Mouse (Mus musculus): ENCODE results near the gene Gm27021. TPM values are rescaled to one million over a fixed set of nuclear protein-coding genes. Genes with fewer than 3 reads are reported as not detected.

The Gm27021 gene
- polyA plus RNA-seq, 1 experiment from 2014 or later, result 0.15 TPM

DNA sequence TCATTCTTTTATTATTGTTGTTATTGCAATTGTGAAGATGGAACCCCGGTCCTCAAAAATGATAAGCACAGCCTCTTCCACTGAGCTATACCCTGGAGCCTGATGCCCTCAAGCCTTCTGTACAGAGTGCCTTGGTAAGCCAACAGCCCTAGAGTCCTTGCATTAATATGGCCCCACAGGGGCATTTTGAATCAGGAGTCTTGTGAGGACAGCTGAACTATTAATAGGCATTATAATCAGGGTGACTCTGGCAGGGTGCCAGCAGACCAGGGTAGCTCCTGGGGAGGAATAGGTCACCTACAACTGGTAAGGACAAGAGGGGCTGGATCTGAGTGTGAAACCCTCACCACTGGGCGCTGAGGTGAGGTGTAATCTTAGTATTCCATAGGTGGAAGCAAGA lies 78.0 kb downstream of the Gm27021 start:
- H3K4me1 ChIP-seq (ENCODE audit: control insufficient read depth, low read depth, low read length), result peaks cover 21% of the 10 kb centered on the region
- H3K9ac ChIP-seq (ENCODE audit: low read depth, low read length), result peak overlapping the region; percentile 58
- H3K4me3 ChIP-seq (ENCODE audit: low read depth, low read length), result peak overlapping the region; percentile 77
- H3K27me3 ChIP-seq (ENCODE audit: control insufficient read depth, insufficient read depth, low read depth, low read length), result no peaks in the 10 kb centered on the region
- H3K27ac ChIP-seq (ENCODE audit: low read length), result peak overlapping the region; percentile 21; the same call in 1 of the 2 replicates
- H3K4me2 ChIP-seq (ENCODE audit: low read depth, low read length), result peak overlapping the region; percentile 98
- WGBS (ENCODE audit: insufficient replicate concordance), result 40% methylated on average over 2 of the region's 2 CpGs
- no peaks in the 10 kb centered on the region; the same call in 1 of the 2 replicates for H3K9me3 ChIP-seq (replicated peaks; ENCODE audit: control insufficient read depth, low read length)
- peaks cover 6% of the 10 kb centered on the region; the same call in 1 of the 2 replicates for H3K36me3 ChIP-seq (ENCODE audit: control insufficient read depth, insufficient read depth)
- no peak for ATAC-seq (ENCODE audit: low read depth)

GRCm38 (mm10) chr8:120588908-120589771 lies 78.7 kb downstream of the Gm27021 start, which contains the start of gene Gins2:
Gene Gins2 (minus strand): TSS chr8:120589304.
- peaks cover 21% of the 10 kb centered on the region for H3K4me1 ChIP-seq (ENCODE audit: control insufficient read depth, low read depth, low read length)
- ATAC-seq (ENCODE audit: low read depth), result peak; percentile 96
- no peaks in the 10 kb centered on the region for H3K9me3 ChIP-seq (replicated peaks; ENCODE audit: control insufficient read depth, low read length)
- H3K4me3 ChIP-seq (ENCODE audit: low read depth, low read length), result peak within 1 kb of the TSS; percentile 77
- peak within 1 kb of the TSS; percentile 98 for H3K4me2 ChIP-seq (ENCODE audit: low read depth, low read length)
- H3K27me3 ChIP-seq (ENCODE audit: control insufficient read depth, insufficient read depth, low read depth, low read length), result no peaks in the 10 kb centered on the region
- peak within 1 kb of the TSS; percentile 78 for H3K9ac ChIP-seq (ENCODE audit: low read depth, low read length)
- peaks cover 6% of the 10 kb centered on the region; the same call in 1 of the 2 replicates for H3K36me3 ChIP-seq (ENCODE audit: control insufficient read depth, insufficient read depth)
- WGBS (ENCODE audit: insufficient replicate concordance), result under 1% methylated on average over 67 of the region's 67 CpGs
- peak within 1 kb of the TSS; percentile 50 for H3K27ac ChIP-seq (ENCODE audit: low read length)

GRCm38 (mm10) chr8:120585521-120585920 lies 82.4 kb downstream of the Gm27021 start:
- WGBS (ENCODE audit: insufficient replicate concordance), result 88% methylated on average over 10 of the region's 10 CpGs
- no peak overlapping the region for H3K27ac ChIP-seq (ENCODE audit: low read length)

GRCm38 (mm10) chr8:120581811-120582210 lies 86.1 kb downstream of the Gm27021 start:
- no peak overlapping the region for H3K4me3 ChIP-seq (ENCODE audit: low read depth, low read length)
- no peaks in the 10 kb centered on the region; the same call in 1 of the 2 replicates for H3K4me1 ChIP-seq (ENCODE audit: control insufficient read depth, low read depth, low read length)
- H3K36me3 ChIP-seq (ENCODE audit: control insufficient read depth, insufficient read depth), result peaks cover 53% of the 10 kb centered on the region
- H3K9me3 ChIP-seq (replicated peaks; ENCODE audit: control insufficient read depth, low read length), result no peaks in the 10 kb centered on the region
- no peak overlapping the region for H3K27ac ChIP-seq (ENCODE audit: low read length)
- H3K9ac ChIP-seq (ENCODE audit: low read depth, low read length), result no peak overlapping the region
- no peaks in the 10 kb centered on the region for H3K27me3 ChIP-seq (ENCODE audit: control insufficient read depth, insufficient read depth, low read depth, low read length)
- H3K4me2 ChIP-seq (ENCODE audit: low read depth, low read length), result no peak overlapping the region
- 84% methylated on average over 8 of the region's 8 CpGs for WGBS (ENCODE audit: insufficient replicate concordance)
- ATAC-seq (ENCODE audit: low read depth), result no peak

More at GRCm38 (mm10) chr8:120585521-120585920, 82.4 kb downstream of the Gm27021 start:
- Histone ChIP-seq H3K27me3 (ENCODE audit: control insufficient read depth, insufficient read depth, low read depth, low read length) (no peaks in the 10 kb centered on the region), H3K4me1 (ENCODE audit: control insufficient read depth, low read depth, low read length) (peaks cover 21% of the 10 kb centered on the region), H3K9me3 (replicated peaks; ENCODE audit: control insufficient read depth, low read length) (no peaks in the 10 kb centered on the region), H3K9ac (ENCODE audit: low read depth, low read length) (no peak overlapping the region), H3K4me3 (ENCODE audit: low read depth, low read length) (no peak overlapping the region), H3K36me3 (ENCODE audit: control insufficient read depth, insufficient read depth) (peaks cover 17% of the 10 kb centered on the region), H3K4me2 (ENCODE audit: low read depth, low read length) (no peak overlapping the region)
- ATAC-seq (ENCODE audit: low read depth), result no peak

DNA sequence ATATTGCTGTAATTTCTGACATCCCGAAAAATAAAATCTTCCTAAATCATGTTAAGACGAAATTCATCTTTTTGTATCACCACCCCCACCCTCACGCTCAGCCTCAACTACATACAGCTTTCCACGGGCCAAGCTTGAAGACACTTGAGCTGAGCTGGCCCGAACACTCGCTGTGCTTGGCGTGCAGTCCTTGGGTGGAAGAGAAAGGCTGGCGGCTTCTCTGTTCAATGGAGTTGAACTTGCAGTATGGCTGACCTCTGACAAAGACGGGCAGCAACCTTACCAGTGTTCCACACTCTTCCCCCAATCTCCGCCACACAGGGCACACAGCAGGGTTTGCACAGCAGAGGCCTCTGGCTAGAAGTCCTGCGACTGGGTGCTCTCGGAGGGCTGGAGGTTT lies 86.5 kb downstream of the Gm27021 start:
- ATAC-seq (ENCODE audit: low read depth), result no peak
- H3K9ac ChIP-seq (ENCODE audit: low read depth, low read length), result no peak overlapping the region
- no peak overlapping the region for H3K4me2 ChIP-seq (ENCODE audit: low read depth, low read length)
- 88% methylated on average over 12 of the region's 12 CpGs for WGBS (ENCODE audit: insufficient replicate concordance)
- no peak overlapping the region for H3K4me3 ChIP-seq (ENCODE audit: low read depth, low read length)
- H3K36me3 ChIP-seq (ENCODE audit: control insufficient read depth, insufficient read depth), result peaks cover 58% of the 10 kb centered on the region
- no peak overlapping the region for H3K27ac ChIP-seq (ENCODE audit: low read length)
- no peaks in the 10 kb centered on the region for H3K9me3 ChIP-seq (replicated peaks; ENCODE audit: control insufficient read depth, low read length)
- no peaks in the 10 kb centered on the region for H3K4me1 ChIP-seq (ENCODE audit: control insufficient read depth, low read depth, low read length)
- H3K27me3 ChIP-seq (ENCODE audit: control insufficient read depth, insufficient read depth, low read depth, low read length), result no peaks in the 10 kb centered on the region

DNA sequence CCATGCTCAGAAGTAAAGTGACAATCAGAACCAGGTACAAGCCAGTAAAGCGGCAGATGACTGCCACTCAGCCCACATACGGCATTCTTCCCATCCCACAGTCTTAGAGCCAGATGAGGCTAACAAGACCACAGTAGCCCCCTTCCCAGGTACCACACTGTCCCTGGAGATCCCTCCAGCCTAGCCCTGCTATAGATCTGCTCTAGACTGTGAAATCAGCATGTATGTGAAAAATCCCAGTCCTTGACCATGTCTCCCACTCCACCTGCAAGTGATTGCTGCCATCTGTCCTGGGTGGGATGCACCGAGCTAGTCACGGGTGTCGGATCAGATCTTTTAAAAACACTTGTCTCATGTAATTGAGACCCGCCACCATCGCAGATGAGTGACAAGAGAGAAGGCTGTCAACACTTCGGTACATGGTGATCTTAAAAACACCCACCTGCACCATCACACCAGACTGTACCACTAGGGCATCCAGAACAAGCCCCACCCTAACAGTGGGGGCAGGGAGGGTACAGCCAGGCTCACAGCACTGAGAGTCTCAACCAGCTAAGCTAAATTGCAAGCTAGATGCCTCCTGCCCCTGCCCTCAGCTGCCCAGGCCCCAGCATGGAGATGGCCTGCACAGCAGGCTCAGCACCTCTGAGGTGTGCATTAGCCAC lies 87.4 kb downstream of the Gm27021 start:
- H3K27me3 ChIP-seq (ENCODE audit: control insufficient read depth, insufficient read depth, low read depth, low read length), result no peaks in the 10 kb centered on the region
- no peak overlapping the region for H3K4me2 ChIP-seq (ENCODE audit: low read depth, low read length)
- peaks cover 4% of the 10 kb centered on the region for H3K4me1 ChIP-seq (ENCODE audit: control insufficient read depth, low read depth, low read length)
- H3K27ac ChIP-seq (ENCODE audit: low read length), result no peak overlapping the region
- no peak overlapping the region for H3K4me3 ChIP-seq (ENCODE audit: low read depth, low read length)
- no peak overlapping the region for H3K9ac ChIP-seq (ENCODE audit: low read depth, low read length)
- peaks cover 66% of the 10 kb centered on the region for H3K36me3 ChIP-seq (ENCODE audit: control insufficient read depth, insufficient read depth)
- ATAC-seq (ENCODE audit: low read depth), result no peak
- 86% methylated on average over 8 of the region's 8 CpGs for WGBS (ENCODE audit: insufficient replicate concordance)
- H3K9me3 ChIP-seq (replicated peaks; ENCODE audit: control insufficient read depth, low read length), result no peaks in the 10 kb centered on the region

- 92% methylated on average over 17 of the region's 17 CpGs for WGBS (ENCODE audit: insufficient replicate concordance)
- Histone ChIP-seq H3K4me1 (ENCODE audit: control insufficient read depth, low read depth, low read length) (peaks cover 8% of the 10 kb centered on the region), H3K4me2 (ENCODE audit: low read depth, low read length) (no peak overlapping the region), H3K27ac (ENCODE audit: low read length) (no peak overlapping the region), H3K9ac (ENCODE audit: low read depth, low read length) (no peak overlapping the region), H3K4me3 (ENCODE audit: low read depth, low read length) (no peak overlapping the region), H3K9me3 (replicated peaks; ENCODE audit: control insufficient read depth, low read length) (no peaks in the 10 kb centered on the region), H3K36me3 (ENCODE audit: control insufficient read depth, insufficient read depth) (peaks cover 87% of the 10 kb centered on the region), H3K27me3 (ENCODE audit: control insufficient read depth, insufficient read depth, low read depth, low read length) (no peaks in the 10 kb centered on the region)
- no peak for ATAC-seq (ENCODE audit: low read depth)
Observed at GRCm38 (mm10) chr8:120577821-120578220, 90.1 kb downstream of the Gm27021 start.

- no peak overlapping the region for H3K4me2 ChIP-seq (ENCODE audit: low read depth, low read length)
- no peaks in the 10 kb centered on the region for H3K9me3 ChIP-seq (replicated peaks; ENCODE audit: control insufficient read depth, low read length)
- H3K27ac ChIP-seq (ENCODE audit: low read length), result no peak overlapping the region
- peak; percentile 17; the same call in 1 of the 2 replicates for ATAC-seq (ENCODE audit: low read depth)
- H3K4me1 ChIP-seq (ENCODE audit: control insufficient read depth, low read depth, low read length), result peaks cover 8% of the 10 kb centered on the region
- H3K27me3 ChIP-seq (ENCODE audit: control insufficient read depth, insufficient read depth, low read depth, low read length), result no peaks in the 10 kb centered on the region
- no peak overlapping the region for H3K9ac ChIP-seq (ENCODE audit: low read depth, low read length)
- 75% methylated on average over 9 of the region's 9 CpGs for WGBS (ENCODE audit: insufficient replicate concordance)
- H3K36me3 ChIP-seq (ENCODE audit: control insufficient read depth, insufficient read depth), result peaks cover 96% of the 10 kb centered on the region
- H3K4me3 ChIP-seq (ENCODE audit: low read depth, low read length), result no peak overlapping the region
Observed at GRCm38 (mm10) chr8:120575801-120576200, 92.1 kb downstream of the Gm27021 start.

DNA sequence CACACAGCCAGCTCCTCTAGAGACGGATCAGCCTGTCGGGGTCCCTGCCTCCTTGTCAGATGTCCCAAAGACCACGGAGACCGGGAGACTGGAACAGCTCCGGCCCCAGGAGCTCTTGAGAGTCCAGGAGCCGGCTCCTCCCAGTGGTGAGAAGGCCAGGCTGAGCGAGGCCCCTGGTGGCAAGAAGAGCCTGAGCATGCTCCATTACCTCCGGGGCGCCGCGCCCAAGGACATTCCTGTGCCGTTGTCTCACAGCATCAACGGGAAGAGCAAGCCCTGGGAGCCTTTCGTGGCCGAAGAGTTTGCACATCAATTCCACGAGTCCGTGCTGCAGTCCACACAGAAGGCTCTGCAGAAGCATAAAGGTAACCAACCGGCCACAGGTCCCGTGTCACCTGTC lies 92.9 kb downstream of the Gm27021 start:
- no peak overlapping the region for H3K4me2 ChIP-seq (ENCODE audit: low read depth, low read length)
- H3K4me1 ChIP-seq (ENCODE audit: control insufficient read depth, low read depth, low read length), result peaks cover 8% of the 10 kb centered on the region
- no peak overlapping the region for H3K27ac ChIP-seq (ENCODE audit: low read length)
- no peaks in the 10 kb centered on the region for H3K9me3 ChIP-seq (replicated peaks; ENCODE audit: control insufficient read depth, low read length)
- ATAC-seq (ENCODE audit: low read depth), result no peak
- H3K36me3 ChIP-seq (ENCODE audit: control insufficient read depth, insufficient read depth), result peaks cover 99% of the 10 kb centered on the region
- H3K4me3 ChIP-seq (ENCODE audit: low read depth, low read length), result no peak overlapping the region
- no peak overlapping the region for H3K9ac ChIP-seq (ENCODE audit: low read depth, low read length)
- no peaks in the 10 kb centered on the region for H3K27me3 ChIP-seq (ENCODE audit: control insufficient read depth, insufficient read depth, low read depth, low read length)
- 82% methylated on average over 19 of the region's 19 CpGs for WGBS (ENCODE audit: insufficient replicate concordance)
